Mouse (Mus musculus) mature B cell (primary cell): ENCODE measurements around the gene Abca2.

Source experiments
- in situ Hi-C: fragments of 300-500 bp; cut with MboI; formaldehyde crosslinking; loops from 2 replicates; pipeline ENCODE4 v1.14.3; 2019

The Abca2 gene

DNA sequence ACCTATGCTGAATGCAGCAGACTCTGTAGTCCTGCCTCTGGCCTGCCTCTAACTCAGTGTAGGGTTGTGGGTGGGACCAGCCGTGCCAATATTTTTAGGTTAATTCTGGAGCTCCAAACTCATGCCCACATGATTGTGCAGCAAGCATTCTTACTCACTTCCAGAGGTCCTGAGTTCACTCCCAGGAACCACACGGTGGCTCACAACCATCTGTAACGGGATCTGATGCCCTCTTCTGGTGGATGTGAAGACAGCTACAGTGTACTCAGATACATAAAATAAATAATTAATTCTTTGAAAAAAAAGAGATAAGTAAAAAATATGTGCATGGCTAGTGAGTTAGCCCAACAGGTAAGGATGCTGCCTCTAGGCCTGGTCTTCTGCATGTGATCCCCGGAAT lies 68.0 kb downstream of the Abca2 start:
- in situ Hi-C loops = no loop called here
